Mouse (Mus musculus): ENCODE measurements around the gene Yap1. TPM values are rescaled to one million over a fixed set of nuclear protein-coding genes. Genes with fewer than 3 reads are reported as not detected.

Gene Yap1
- polyA plus RNA-seq, 1 experiment from 2014 or later = 3.2 TPM

DNA sequence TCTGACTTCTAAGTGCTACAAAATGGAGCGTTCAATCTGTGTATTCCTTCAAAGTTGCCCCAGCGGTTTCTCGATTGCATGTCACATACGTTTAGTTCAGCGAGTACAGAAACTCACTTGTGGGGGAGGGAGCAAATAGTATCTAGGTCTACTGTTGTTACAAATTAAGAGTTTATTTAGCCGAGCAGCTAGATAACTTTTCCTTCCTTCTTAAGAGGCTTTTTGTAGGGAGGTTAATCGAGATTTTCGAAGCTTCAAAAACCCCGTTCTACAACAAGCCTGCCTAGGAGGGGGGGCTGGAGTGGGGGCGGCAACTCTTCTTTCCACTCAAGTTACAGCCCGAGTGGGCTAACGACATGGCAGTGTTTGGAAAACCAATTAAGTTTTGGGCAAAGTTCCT, 1.6 kb downstream of the Yap1 start:
- H3K9ac ChIP-seq = no peak overlapping the region
- H3K4me3 ChIP-seq (replicated peaks) = peak overlapping the region; percentile 57
- H3K4me2 ChIP-seq = peak overlapping the region; percentile 59
- H3K36me3 ChIP-seq (replicated peaks) = 0 out of 2 replicates have a peak, but pooled peaks cover 5% of the 10 kb centered on the region
- peaks cover 88% of the 10 kb centered on the region for H3K27me3 ChIP-seq
- H3K27ac ChIP-seq (replicated peaks) = peak overlapping the region; percentile 65; the same call in 1 of the 2 replicates
- WGBS (ENCODE audit: insufficient replicate concordance) = 5% methylated on average over 12 of the region's 12 CpGs
- no peak for ATAC-seq (ENCODE audit: insufficient read depth)
- 0 out of 2 replicates have a peak, but pooled peaks cover 6% of the 10 kb centered on the region for H3K4me1 ChIP-seq (replicated peaks)
- H3K9me3 ChIP-seq (replicated peaks) = no peaks in the 10 kb centered on the region

- Histone ChIP-seq H3K9ac (no peak overlapping the region), H3K4me1 (replicated peaks) (0 out of 2 replicates have a peak, but pooled peaks cover 6% of the 10 kb centered on the region), H3K4me2 (no peak overlapping the region), H3K9me3 (replicated peaks) (no peaks in the 10 kb centered on the region), H3K4me3 (replicated peaks) (no peak overlapping the region), H3K27ac (replicated peaks) (no peak overlapping the region), H3K36me3 (replicated peaks) (0 out of 2 replicates have a peak, but pooled peaks cover 5% of the 10 kb centered on the region), H3K27me3 (peaks cover 75% of the 10 kb centered on the region)
- WGBS (ENCODE audit: insufficient replicate concordance) = 60% methylated on average over 7 of the region's 7 CpGs
- ATAC-seq (ENCODE audit: insufficient read depth) = no peak
Measured at GRCm38 (mm10) chr9:8001352-8001751, 3.0 kb downstream of the Yap1 start.

DNA sequence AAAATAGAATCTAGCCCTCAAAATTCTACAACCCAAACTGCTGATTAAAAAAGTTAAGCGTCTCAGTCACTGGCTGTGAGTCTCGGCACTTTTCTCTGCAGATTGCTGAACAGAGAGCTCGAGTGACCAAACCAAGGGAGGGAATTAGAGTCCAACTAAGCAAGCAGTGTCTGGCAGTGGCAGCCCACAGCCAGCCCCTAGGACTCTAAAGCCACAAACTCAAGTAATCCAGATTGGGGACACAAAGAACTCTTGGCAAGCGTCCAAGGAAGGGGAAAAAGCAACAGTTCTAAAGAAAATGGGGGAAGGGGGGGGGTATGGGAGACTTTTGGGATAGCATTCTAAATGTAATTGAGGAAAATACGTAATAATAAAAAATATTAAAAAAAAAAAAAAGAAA, 10.1 kb downstream of the Yap1 start:
- Histone ChIP-seq H3K4me3 (replicated peaks) (no peak overlapping the region), H3K4me2 (no peak overlapping the region), H3K27ac (replicated peaks) (no peak overlapping the region), H3K4me1 (replicated peaks) (peaks cover 2% of the 10 kb centered on the region; the same call in 1 of the 2 replicates), H3K27me3 (peaks cover 8% of the 10 kb centered on the region), H3K9ac (no peak overlapping the region), H3K36me3 (replicated peaks) (no peaks in the 10 kb centered on the region), H3K9me3 (replicated peaks) (no peaks in the 10 kb centered on the region)
- no peak for ATAC-seq (ENCODE audit: insufficient read depth)
- WGBS (ENCODE audit: insufficient replicate concordance) = 53% methylated on average over 5 of the region's 5 CpGs

DNA sequence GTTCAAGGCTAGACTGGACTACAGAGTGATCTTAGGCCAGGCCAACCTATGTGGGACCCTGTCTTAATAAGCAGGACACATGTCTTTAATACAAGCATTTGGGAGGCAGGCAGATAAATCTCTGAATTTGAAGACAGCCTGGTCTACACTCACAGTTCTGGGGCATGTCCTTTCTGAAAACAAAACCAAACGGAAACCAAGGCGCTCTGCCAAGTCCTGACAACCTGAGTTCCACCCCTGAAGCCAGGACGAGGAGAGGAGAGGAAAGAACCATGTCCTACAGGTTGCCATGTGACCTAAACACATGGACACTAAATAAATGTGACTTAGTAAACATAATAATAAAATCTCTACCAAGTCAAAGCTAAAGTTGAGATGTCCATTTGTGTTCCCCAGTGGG, 11.7 kb downstream of the Yap1 start:
- WGBS (ENCODE audit: insufficient replicate concordance) = 54% methylated on average over 3 of the region's 3 CpGs
- H3K4me2 ChIP-seq = no peak overlapping the region

DNA sequence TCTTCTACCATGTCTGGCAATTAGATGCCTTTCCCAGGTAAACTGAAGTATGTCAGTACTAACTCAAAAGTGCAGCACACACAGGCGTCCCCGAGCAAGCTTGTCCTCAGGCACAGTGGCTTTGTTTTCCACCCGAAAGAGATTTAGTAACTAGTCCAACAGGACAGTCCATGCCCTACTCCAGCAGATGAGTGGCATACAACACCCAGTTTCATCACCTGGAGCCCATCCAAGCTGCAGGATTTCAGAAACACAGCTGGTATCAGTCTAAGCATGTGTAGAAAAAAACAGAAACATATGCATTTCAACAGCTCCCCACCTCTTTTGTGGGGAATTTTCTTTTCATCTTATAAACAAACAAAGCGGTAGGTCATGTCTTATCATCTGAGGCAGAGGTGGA, 13.5 kb downstream of the Yap1 start:
- H3K9me3 ChIP-seq (replicated peaks) = no peaks in the 10 kb centered on the region
- no peak for ATAC-seq (ENCODE audit: insufficient read depth)
- no peaks in the 10 kb centered on the region for H3K27me3 ChIP-seq
- WGBS (ENCODE audit: insufficient replicate concordance) = 51% methylated on average over 4 of the region's 4 CpGs
- no peak overlapping the region for H3K9ac ChIP-seq
- peaks cover 2% of the 10 kb centered on the region; the same call in 1 of the 2 replicates for H3K4me1 ChIP-seq (replicated peaks)
- H3K4me3 ChIP-seq (replicated peaks) = no peak overlapping the region
- no peak overlapping the region for H3K4me2 ChIP-seq
- no peak overlapping the region for H3K27ac ChIP-seq (replicated peaks)
- H3K36me3 ChIP-seq (replicated peaks) = no peaks in the 10 kb centered on the region

More for the DNA sequence above, 11.7 kb downstream of the Yap1 start:
- Histone ChIP-seq H3K9me3 (replicated peaks) (no peaks in the 10 kb centered on the region), H3K9ac (no peak overlapping the region), H3K27me3 (no peaks in the 10 kb centered on the region), H3K27ac (replicated peaks) (no peak overlapping the region), H3K36me3 (replicated peaks) (no peaks in the 10 kb centered on the region), H3K4me3 (replicated peaks) (no peak overlapping the region), H3K4me1 (replicated peaks) (peaks cover 2% of the 10 kb centered on the region; the same call in 1 of the 2 replicates)
- ATAC-seq (ENCODE audit: insufficient read depth) = no peak

- 49% methylated on average over 5 of the region's 5 CpGs for WGBS (ENCODE audit: insufficient replicate concordance)
- Histone ChIP-seq H3K27ac (replicated peaks) (no peak overlapping the region), H3K4me2 (no peak overlapping the region), H3K4me3 (replicated peaks) (no peak overlapping the region), H3K4me1 (replicated peaks) (peaks cover 2% of the 10 kb centered on the region; the same call in 1 of the 2 replicates), H3K9ac (no peak overlapping the region), H3K9me3 (replicated peaks) (no peaks in the 10 kb centered on the region), H3K36me3 (replicated peaks) (no peaks in the 10 kb centered on the region), H3K27me3 (no peaks in the 10 kb centered on the region)
- ATAC-seq (ENCODE audit: insufficient read depth) = no peak
Measured at GRCm38 (mm10) chr9:7987119-7987518, 17.3 kb downstream of the Yap1 start.

- no peaks in the 10 kb centered on the region for H3K4me1 ChIP-seq (replicated peaks)
- no peak overlapping the region for H3K4me2 ChIP-seq
- H3K27ac ChIP-seq (replicated peaks) = no peak overlapping the region
- H3K9me3 ChIP-seq (replicated peaks) = no peaks in the 10 kb centered on the region
- H3K9ac ChIP-seq = no peak overlapping the region
- no peak overlapping the region for H3K4me3 ChIP-seq (replicated peaks)
- no peaks in the 10 kb centered on the region for H3K36me3 ChIP-seq (replicated peaks)
- no peaks in the 10 kb centered on the region for H3K27me3 ChIP-seq
- ATAC-seq (ENCODE audit: insufficient read depth) = no peak
- WGBS (ENCODE audit: insufficient replicate concordance) = 61% methylated on average over 4 of the region's 4 CpGs
Measured at GRCm38 (mm10) chr9:7984287-7984686, 20.1 kb downstream of the Yap1 start.

DNA sequence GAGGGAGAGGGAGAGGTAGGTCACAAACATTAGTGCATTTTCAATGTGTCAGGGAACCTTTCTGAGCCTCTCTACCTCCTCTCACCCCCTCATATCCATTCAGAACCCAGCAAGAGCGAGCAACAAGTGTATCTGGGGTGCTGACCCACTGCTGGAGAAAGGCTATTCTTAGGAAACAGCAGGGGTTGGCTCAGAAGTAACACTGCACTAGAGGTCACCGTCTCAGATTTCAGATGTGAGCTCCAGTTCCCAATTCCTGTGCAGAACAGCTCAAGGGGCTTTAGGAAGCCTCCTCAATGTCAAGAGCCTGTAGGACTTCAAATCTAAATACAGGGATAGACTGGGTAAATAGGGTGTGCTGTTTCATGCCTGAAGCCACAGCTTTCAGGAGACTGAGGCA, 20.7 kb downstream of the Yap1 start:
- H3K4me3 ChIP-seq (replicated peaks) = no peak overlapping the region
- no peaks in the 10 kb centered on the region for H3K36me3 ChIP-seq (replicated peaks)
- no peaks in the 10 kb centered on the region for H3K9me3 ChIP-seq (replicated peaks)
- no peaks in the 10 kb centered on the region for H3K27me3 ChIP-seq
- no peak overlapping the region for H3K9ac ChIP-seq
- no peaks in the 10 kb centered on the region for H3K4me1 ChIP-seq (replicated peaks)
- ATAC-seq (ENCODE audit: insufficient read depth) = no peak
- 30% methylated on average over 2 of the region's 2 CpGs for WGBS (ENCODE audit: insufficient replicate concordance)
- no peak overlapping the region for H3K4me2 ChIP-seq
- H3K27ac ChIP-seq (replicated peaks) = no peak overlapping the region

DNA sequence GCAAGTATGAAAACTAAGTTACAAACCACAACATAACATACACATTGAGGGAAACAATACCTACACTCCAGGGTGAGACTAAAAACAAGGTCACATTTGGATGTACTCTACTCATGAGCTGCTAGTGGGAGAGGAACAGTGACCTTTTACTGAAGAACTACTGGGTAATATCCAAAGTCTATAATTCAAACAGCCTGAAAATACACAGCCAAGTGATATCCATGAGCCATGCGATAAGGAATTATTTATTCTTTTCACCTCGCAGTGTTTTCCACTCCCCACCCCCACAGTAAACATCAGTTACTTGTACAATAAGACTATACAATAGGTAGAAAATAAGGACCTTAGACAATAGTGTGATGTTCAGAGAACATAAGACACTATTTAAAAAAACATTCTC, 24.2 kb downstream of the Yap1 start:
- Histone ChIP-seq H3K36me3 (replicated peaks) (no peaks in the 10 kb centered on the region), H3K9me3 (replicated peaks) (no peaks in the 10 kb centered on the region), H3K27ac (replicated peaks) (no peak overlapping the region), H3K4me3 (replicated peaks) (no peak overlapping the region), H3K9ac (no peak overlapping the region), H3K4me2 (no peak overlapping the region), H3K27me3 (no peaks in the 10 kb centered on the region), H3K4me1 (replicated peaks) (no peaks in the 10 kb centered on the region)
- ATAC-seq (ENCODE audit: insufficient read depth) = no peak
- WGBS (ENCODE audit: insufficient replicate concordance) = 54% methylated on average over 2 of the region's 2 CpGs

- 53% methylated on average over 11 of the region's 11 CpGs for WGBS (ENCODE audit: insufficient replicate concordance)
- no peak overlapping the region for H3K27ac ChIP-seq (replicated peaks)
- no peak for ATAC-seq (ENCODE audit: insufficient read depth)
- no peaks in the 10 kb centered on the region for H3K27me3 ChIP-seq
- H3K9ac ChIP-seq = no peak overlapping the region
- H3K9me3 ChIP-seq (replicated peaks) = no peaks in the 10 kb centered on the region
- no peaks in the 10 kb centered on the region for H3K36me3 ChIP-seq (replicated peaks)
- no peak overlapping the region for H3K4me3 ChIP-seq (replicated peaks)
- no peaks in the 10 kb centered on the region for H3K4me1 ChIP-seq (replicated peaks)
- H3K4me2 ChIP-seq = no peak overlapping the region
Measured at GRCm38 (mm10) chr9:7979153-7979916, 25.1 kb downstream of the Yap1 start.

DNA sequence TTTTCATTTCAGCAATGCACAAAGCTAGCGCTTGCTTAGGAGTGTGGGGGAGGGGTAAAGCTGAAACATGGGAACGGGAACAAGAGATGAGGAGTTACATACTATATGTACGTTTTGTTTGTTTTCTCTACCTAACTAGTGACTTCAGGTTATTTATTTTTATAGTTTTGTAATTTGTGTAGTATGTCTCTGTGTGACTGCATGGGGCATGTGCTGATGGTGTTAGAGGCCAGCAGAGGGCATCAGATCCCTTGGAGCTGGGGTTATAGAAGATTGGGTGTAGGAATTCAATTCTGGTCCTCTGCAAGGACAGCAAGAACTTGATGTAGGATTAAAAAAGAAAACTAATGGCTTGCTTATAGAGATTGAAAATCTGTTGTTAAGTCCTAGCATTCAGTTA, 25.9 kb downstream of the Yap1 start:
- Histone ChIP-seq H3K27ac (replicated peaks) (no peak overlapping the region), H3K27me3 (no peaks in the 10 kb centered on the region), H3K4me1 (replicated peaks) (no peaks in the 10 kb centered on the region), H3K36me3 (replicated peaks) (no peaks in the 10 kb centered on the region), H3K4me3 (replicated peaks) (no peak overlapping the region), H3K4me2 (no peak overlapping the region), H3K9ac (no peak overlapping the region), H3K9me3 (replicated peaks) (no peaks in the 10 kb centered on the region)
- no peak for ATAC-seq (ENCODE audit: insufficient read depth)
- WGBS (ENCODE audit: insufficient replicate concordance) = 59% methylated on average over 3 of the region's 3 CpGs

GRCm38 (mm10) chr9:7977587-7977986, 26.8 kb downstream of the Yap1 start:
- Histone ChIP-seq H3K4me3 (replicated peaks) (no peak overlapping the region), H3K9me3 (replicated peaks) (no peaks in the 10 kb centered on the region), H3K27ac (replicated peaks) (no peak overlapping the region), H3K9ac (no peak overlapping the region), H3K4me2 (no peak overlapping the region), H3K36me3 (replicated peaks) (no peaks in the 10 kb centered on the region), H3K4me1 (replicated peaks) (no peaks in the 10 kb centered on the region), H3K27me3 (no peaks in the 10 kb centered on the region)
- ATAC-seq (ENCODE audit: insufficient read depth) = no peak
- 55% methylated on average over 5 of the region's 5 CpGs for WGBS (ENCODE audit: insufficient replicate concordance)

Data from liver, embryonic 15.5 days (tissue).